Mouse (Mus musculus) olfactory bulb, adult 2 months (tissue): ENCODE results near the gene Ttc13.

ENCODE experiments used
- CTCF ChIP-seq: fragments of 200-500 bp; IDR thresholded peaks from 2 replicates; pipeline ENCODE4 v1.5.1; 2012; ENCODE audit warnings: low read depth, mild to moderate bottlenecking, low read length, moderate library complexity; ENCODE audit not compliant: insufficient read depth
- POLR2A ChIP-seq: fragments of 200-500 bp; IDR thresholded peaks from 2 replicates; pipeline ENCODE4 v1.6.1; 2012; ENCODE audit warnings: mild to moderate bottlenecking, low read depth, low read length, moderate library complexity; ENCODE audit not compliant: insufficient read depth

DNA sequence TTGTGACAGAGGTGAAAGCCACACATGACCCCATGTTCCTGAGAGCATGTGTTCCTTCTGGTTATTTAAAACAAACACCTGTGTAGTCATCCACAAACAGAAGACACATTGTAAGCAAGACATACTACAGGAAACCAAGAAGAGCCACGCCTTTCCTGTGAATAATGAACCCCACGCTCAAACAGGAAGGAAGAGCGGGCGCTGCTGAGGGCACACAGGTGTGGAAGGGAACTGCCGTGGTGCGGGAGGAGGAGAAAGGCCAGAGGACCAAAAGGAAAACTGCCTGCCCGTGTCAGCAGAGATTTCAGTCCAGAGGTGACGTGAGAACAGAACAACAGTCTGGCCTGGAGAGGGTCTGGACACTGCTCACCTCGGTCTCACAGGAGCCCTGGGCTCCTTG is 20.8 kb downstream of the Ttc13 start:
- TF ChIP-seq POLR2A: no peak
- no peak for TF ChIP-seq CTCF
